Mouse (Mus musculus): ENCODE results near the gene Tst.

- TF ChIP-seq CTCF (IDR thresholded peaks at IDR 0.05; ENCODE audit: control insufficient read depth, insufficient read depth, low read length), result no peak
- TF ChIP-seq POLR2A (IDR thresholded peaks at IDR 0.05; ENCODE audit: borderline replicate concordance, control insufficient read depth, low read depth, low read length), result no peak
Observed at GRCm38 (mm10) chr15:78414157-78414556, 8.4 kb upstream of the Tst start.

Data from bone marrow, adult 2 months (tissue).